Mouse (Mus musculus) G1E (cell line): Measurements from ENCODE around the gene Crim1. TPM values are rescaled to one million over a fixed set of nuclear protein-coding genes. Genes with fewer than 3 reads are reported as not detected.

Experiments used
- ATAC-seq: 2 replicates; pipeline ENCODE4 v1.8.0; 2016; ENCODE audit warnings: mild to moderate bottlenecking; ENCODE audit not compliant: insufficient number of reproducible peaks, poor library complexity, low FRiP score, severe bottlenecking; ENCODE audit errors: extremely low read depth
- DNase-seq: peaks from one replicate; pipeline ENCODE4 v3.0.0; 2012; ENCODE audit warnings: low spot score
- H3K27me3 ChIP-seq: 2 replicates; pipeline ENCODE4 v1.6.1; 2012; ENCODE audit warnings: mild to moderate bottlenecking, low read length, inconsistent platforms; ENCODE audit not compliant: insufficient read depth
- H3K36me3 ChIP-seq: replicated peaks from 2 replicates; pipeline ENCODE3; 2012; ENCODE audit warnings: mild to moderate bottlenecking, inconsistent platforms
- H3K4me1 ChIP-seq: 2 replicates; pipeline ENCODE4 v1.6.1; 2012; ENCODE audit warnings: low read depth, low read length, inconsistent platforms, mixed read lengths; ENCODE audit not compliant: insufficient read depth
- H3K4me3 ChIP-seq: 2 replicates; pipeline ENCODE4 v1.5.1; 2012; ENCODE audit warnings: low read depth, mild to moderate bottlenecking, inconsistent platforms, low read length, moderate library complexity, mixed read lengths
- H3K9me3 ChIP-seq: replicated peaks from 2 replicates; pipeline ENCODE4 v1.6.1; 2012; ENCODE audit warnings: inconsistent platforms
- CTCF ChIP-seq: IDR thresholded peaks from 2 replicates; pipeline ENCODE4 v1.5.1; 2012; ENCODE audit warnings: low read depth, low read length, inconsistent platforms, mixed read lengths
- GATA1 ChIP-seq: IDR thresholded peaks from 2 replicates; pipeline ENCODE4 v1.6.1; 2012; ENCODE audit warnings: borderline replicate concordance, low read length, inconsistent platforms, mixed read lengths
- GATA2 ChIP-seq: IDR thresholded peaks from 2 replicates; pipeline ENCODE4 v1.6.1; 2012; ENCODE audit warnings: low read depth, low read length, inconsistent platforms, borderline replicate concordance
- POLR2AphosphoS5 ChIP-seq: IDR thresholded peaks from 2 replicates; pipeline ENCODE4 v1.6.1; 2012; ENCODE audit warnings: low read depth, low read length, inconsistent platforms; ENCODE audit not compliant: insufficient replicate concordance
- TAL1 ChIP-seq: conservative IDR thresholded peaks from 2 replicates; pipeline ENCODE4 v1.6.1; 2012; ENCODE audit warnings: low read depth, low read length, inconsistent platforms, mixed read lengths
- polyA plus RNA-seq: library from polyadenylated mRNA; stranded (reverse); fragments of >175 nt; gene quantifications from 2 replicates; pipeline ENCODE4 v1.2.3, GENCODE M21; 2012
- total RNA-seq, 2 experiments: library from RNA; stranded (forward) in 1 of 2; stranded (reverse) in 1 of 2; fragments of 200-1000 nt in 1 of 2; fragments of >200 nt in 1 of 2; fragmentation: Nextera tagmentation in 1 of 2; gene quantifications; 2 replicates each; pipeline ENCODE4 v1.2.3; 2014 to 2017

Crim1 gene
- total and polyA plus RNA-seq, 3 experiments = 20.3 to 37.8 (median 21.9) TPM

GRCm38 (mm10) chr17:78382321-78382720 is 182.3 kb downstream of the Crim1 start:
- no peak overlapping the region for H3K4me3 ChIP-seq
- no peaks in the 10 kb centered on the region for H3K27me3 ChIP-seq
- ATAC-seq = no peak
- H3K36me3 ChIP-seq = peaks cover 81% of the 10 kb centered on the region
- DNase-seq = no peak
- H3K9me3 ChIP-seq = no peaks in the 10 kb centered on the region
- TF ChIP-seq TAL1 (no peak), GATA2 (no peak), POLR2AphosphoS5 (no peak), CTCF (no peak), GATA1 (no peak)
- H3K4me1 ChIP-seq = no peaks in the 10 kb centered on the region

- Histone ChIP-seq H3K4me3 (no peak overlapping the region), H3K4me1 (peaks cover 4% of the 10 kb centered on the region), H3K36me3 (peaks cover 71% of the 10 kb centered on the region), H3K9me3 (no peaks in the 10 kb centered on the region), H3K27me3 (no peaks in the 10 kb centered on the region)
- ATAC-seq = no peak
- TF ChIP-seq POLR2AphosphoS5 = no peak
- TF ChIP-seq TAL1 = no peak
- no peak for TF ChIP-seq GATA2
- TF ChIP-seq CTCF = no peak
- no peak for TF ChIP-seq GATA1
- DNase-seq = no peak
Observed at GRCm38 (mm10) chr17:78387665-78388064, 187.6 kb downstream of the Crim1 start.

- Histone ChIP-seq H3K4me3 (no peak overlapping the region), H3K36me3 (peaks cover 65% of the 10 kb centered on the region), H3K9me3 (no peaks in the 10 kb centered on the region), H3K4me1 (peaks cover 4% of the 10 kb centered on the region), H3K27me3 (no peaks in the 10 kb centered on the region)
- DNase-seq (no peak), ATAC-seq (no peak)
- TF ChIP-seq GATA1 (no peak), CTCF (no peak), TAL1 (no peak), GATA2 (no peak), POLR2AphosphoS5 (no peak)
Observed at GRCm38 (mm10) chr17:78388101-78388847, 188.2 kb downstream of the Crim1 start.

GRCm38 (mm10) chr17:78389573-78389972 is 189.5 kb downstream of the Crim1 start:
- Histone ChIP-seq H3K9me3 (no peaks in the 10 kb centered on the region), H3K4me1 (peaks cover 4% of the 10 kb centered on the region), H3K4me3 (no peak overlapping the region), H3K27me3 (no peaks in the 10 kb centered on the region), H3K36me3 (peaks cover 57% of the 10 kb centered on the region)
- no peak for DNase-seq
- ATAC-seq = no peak
- no peak for TF ChIP-seq POLR2AphosphoS5
- no peak for TF ChIP-seq GATA2
- no peak for TF ChIP-seq TAL1
- TF ChIP-seq GATA1 = no peak
- TF ChIP-seq CTCF = no peak

GRCm38 (mm10) chr17:78392401-78393087 is 192.5 kb downstream of the Crim1 start:
- TF ChIP-seq POLR2AphosphoS5 (no peak), GATA1 (no peak), CTCF (no peak), GATA2 (no peak), TAL1 (no peak)
- Histone ChIP-seq H3K36me3 (peaks cover 43% of the 10 kb centered on the region), H3K4me1 (peaks cover 3% of the 10 kb centered on the region), H3K9me3 (no peaks in the 10 kb centered on the region), H3K27me3 (no peaks in the 10 kb centered on the region), H3K4me3 (no peak overlapping the region)
- ATAC-seq (no peak), DNase-seq (no peak)

- Histone ChIP-seq H3K36me3 (peaks cover 66% of the 10 kb centered on the region), H3K4me1 (peaks cover 13% of the 10 kb centered on the region), H3K27me3 (no peaks in the 10 kb centered on the region), H3K4me3 (peak overlapping the region; percentile 47; the same call in 1 of the 2 replicates), H3K9me3 (no peaks in the 10 kb centered on the region)
- TF ChIP-seq GATA2 (no peak), CTCF (no peak), GATA1 (no peak), POLR2AphosphoS5 (no peak), TAL1 (no peak)
- ATAC-seq (peak; percentile 88), DNase-seq (peak; percentile 22)
Observed at GRCm38 (mm10) chr17:78400130-78400840, 200.2 kb downstream of the Crim1 start.
